Mouse (Mus musculus): ENCODE measurements around the gene Nkain2. TPM values are rescaled to one million over a fixed set of nuclear protein-coding genes. Genes with fewer than 3 reads are reported as not detected.
"Not testable (repeated sequence)": the region's sequence is repeated elsewhere in the genome, so short reads cannot be mapped to it uniquely, and the experiment has no call there.

Nkain2 gene
- polyA plus RNA-seq, 1 experiment from 2014 or later: 0.11 TPM

GRCm38 (mm10) chr10:31978387-31978786, 911.9 kb downstream of the Nkain2 start:
- H3K9me3 ChIP-seq (ENCODE audit: low read length): no peaks in the 10 kb centered on the region
- no peak overlapping the region for H3K4me3 ChIP-seq (ENCODE audit: low read depth, low read length)
- H3K4me1 ChIP-seq (ENCODE audit: insufficient read depth): no peaks in the 10 kb centered on the region
- H3K36me3 ChIP-seq (replicated peaks; ENCODE audit: insufficient read depth, low read length): no peaks in the 10 kb centered on the region
- no peak for ATAC-seq
- H3K27ac ChIP-seq (ENCODE audit: low read depth): no peak overlapping the region
- no peak for TF ChIP-seq EP300 (IDR thresholded peaks at IDR 0.05; ENCODE audit: low read depth)
- no peaks in the 10 kb centered on the region for H3K27me3 ChIP-seq (ENCODE audit: insufficient read depth, low read length)
- H3K9ac ChIP-seq (replicated peaks): no peak overlapping the region
- no peak for DNase-seq
- H3K4me2 ChIP-seq (ENCODE audit: low read depth, low read length): no peak overlapping the region

- Histone ChIP-seq H3K4me1 (ENCODE audit: insufficient read depth) (no peaks in the 10 kb centered on the region), H3K27me3 (ENCODE audit: insufficient read depth, low read length) (no peaks in the 10 kb centered on the region), H3K27ac (ENCODE audit: low read depth) (no peak overlapping the region), H3K4me2 (ENCODE audit: low read depth, low read length) (no peak overlapping the region), H3K4me3 (ENCODE audit: low read depth, low read length) (no peak overlapping the region), H3K9me3 (ENCODE audit: low read length) (no peaks in the 10 kb centered on the region), H3K9ac (replicated peaks) (no peak overlapping the region), H3K36me3 (replicated peaks; ENCODE audit: insufficient read depth, low read length) (no peaks in the 10 kb centered on the region)
- no peak for TF ChIP-seq CTCF (IDR thresholded peaks at IDR 0.05; ENCODE audit: low read depth)
- no peak for TF ChIP-seq EP300 (IDR thresholded peaks at IDR 0.05; ENCODE audit: low read depth)
- ATAC-seq (no peak), DNase-seq (no peak)
- 89% methylated on average over 2 of the region's 2 CpGs for WGBS (ENCODE audit: insufficient replicate concordance)
These were observed 943.0 kb downstream of the Nkain2 start for GRCm38 (mm10) chr10:31947178-31947726.

DNA sequence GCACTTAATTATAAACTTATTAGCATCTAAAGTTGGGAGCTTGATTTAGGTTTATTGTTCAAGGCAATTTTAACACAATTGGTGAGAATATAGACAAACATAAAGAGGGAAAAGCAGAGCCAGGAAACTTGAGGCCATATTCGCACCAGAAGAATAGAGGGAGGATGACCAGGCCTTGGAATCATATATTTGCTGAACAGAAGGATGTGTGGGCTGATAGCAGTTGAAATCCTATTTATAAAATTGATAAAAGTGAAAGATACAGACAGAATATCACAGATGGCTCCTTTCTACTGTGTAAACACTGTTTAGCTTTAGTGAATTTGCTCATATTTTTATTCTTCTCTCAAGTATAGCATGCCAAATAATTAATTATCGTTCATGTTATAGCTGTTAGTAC, 958.3 kb downstream of the Nkain2 start:
- DNase-seq (no peak), ATAC-seq (no peak)
- Histone ChIP-seq H3K27ac (ENCODE audit: low read depth) (no peak overlapping the region), H3K9ac (replicated peaks) (no peak overlapping the region), H3K9me3 (ENCODE audit: low read length) (no peaks in the 10 kb centered on the region), H3K4me2 (ENCODE audit: low read depth, low read length) (no peak overlapping the region), H3K27me3 (ENCODE audit: insufficient read depth, low read length) (no peaks in the 10 kb centered on the region), H3K4me1 (ENCODE audit: insufficient read depth) (no peaks in the 10 kb centered on the region), H3K36me3 (replicated peaks; ENCODE audit: insufficient read depth, low read length) (no peaks in the 10 kb centered on the region), H3K4me3 (ENCODE audit: low read depth, low read length) (no peak overlapping the region)
- WGBS (ENCODE audit: insufficient replicate concordance): 78% methylated on average over 2 of the region's 2 CpGs
- TF ChIP-seq CTCF (IDR thresholded peaks at IDR 0.05; ENCODE audit: low read depth) (no peak), EP300 (IDR thresholded peaks at IDR 0.05; ENCODE audit: low read depth) (no peak)

- Histone ChIP-seq H3K4me3 (ENCODE audit: low read depth, low read length) (no peak overlapping the region), H3K4me2 (ENCODE audit: low read depth, low read length) (no peak overlapping the region), H3K27me3 (ENCODE audit: insufficient read depth, low read length) (no peaks in the 10 kb centered on the region), H3K27ac (ENCODE audit: low read depth) (no peak overlapping the region), H3K4me1 (ENCODE audit: insufficient read depth) (no peaks in the 10 kb centered on the region), H3K9ac (replicated peaks) (no peak overlapping the region), H3K36me3 (replicated peaks; ENCODE audit: insufficient read depth, low read length) (no peaks in the 10 kb centered on the region), H3K9me3 (ENCODE audit: low read length) (no peaks in the 10 kb centered on the region)
- TF ChIP-seq EP300 (IDR thresholded peaks at IDR 0.05; ENCODE audit: low read depth): no peak
- no peak for TF ChIP-seq CTCF (IDR thresholded peaks at IDR 0.05; ENCODE audit: low read depth)
- ATAC-seq: no peak
- 64% methylated on average over 5 of the region's 5 CpGs for WGBS (ENCODE audit: insufficient replicate concordance)
- DNase-seq: no peak
These were observed 962.6 kb downstream of the Nkain2 start for GRCm38 (mm10) chr10:31927657-31928056.

GRCm38 (mm10) chr10:31920901-31921300, 969.4 kb downstream of the Nkain2 start:
- 58% methylated on average over 3 of the region's 3 CpGs for WGBS (ENCODE audit: insufficient replicate concordance)
- H3K4me2 ChIP-seq (ENCODE audit: low read depth, low read length); H3K27me3 ChIP-seq (ENCODE audit: insufficient read depth, low read length); H3K4me1 ChIP-seq (ENCODE audit: insufficient read depth); H3K36me3 ChIP-seq (replicated peaks; ENCODE audit: insufficient read depth, low read length); H3K27ac ChIP-seq (ENCODE audit: low read depth); ATAC-seq; H3K4me3 ChIP-seq (ENCODE audit: low read depth, low read length); H3K9ac ChIP-seq (replicated peaks); DNase-seq; H3K9me3 ChIP-seq (ENCODE audit: low read length): not testable (repeated sequence)

GRCm38 (mm10) chr10:31907488-31907887, 982.8 kb downstream of the Nkain2 start:
- Histone ChIP-seq H3K4me3 (ENCODE audit: low read depth, low read length) (no peak overlapping the region), H3K27me3 (ENCODE audit: insufficient read depth, low read length) (no peaks in the 10 kb centered on the region), H3K9me3 (ENCODE audit: low read length) (no peaks in the 10 kb centered on the region), H3K9ac (replicated peaks) (no peak overlapping the region), H3K4me2 (ENCODE audit: low read depth, low read length) (no peak overlapping the region), H3K27ac (ENCODE audit: low read depth) (no peak overlapping the region), H3K36me3 (replicated peaks; ENCODE audit: insufficient read depth, low read length) (no peaks in the 10 kb centered on the region), H3K4me1 (ENCODE audit: insufficient read depth) (no peaks in the 10 kb centered on the region)
- ATAC-seq (no peak), DNase-seq (no peak)
- 65% methylated on average over 3 of the region's 3 CpGs for WGBS (ENCODE audit: insufficient replicate concordance)
- TF ChIP-seq EP300 (IDR thresholded peaks at IDR 0.05; ENCODE audit: low read depth) (no peak), CTCF (IDR thresholded peaks at IDR 0.05; ENCODE audit: low read depth) (no peak)

DNA sequence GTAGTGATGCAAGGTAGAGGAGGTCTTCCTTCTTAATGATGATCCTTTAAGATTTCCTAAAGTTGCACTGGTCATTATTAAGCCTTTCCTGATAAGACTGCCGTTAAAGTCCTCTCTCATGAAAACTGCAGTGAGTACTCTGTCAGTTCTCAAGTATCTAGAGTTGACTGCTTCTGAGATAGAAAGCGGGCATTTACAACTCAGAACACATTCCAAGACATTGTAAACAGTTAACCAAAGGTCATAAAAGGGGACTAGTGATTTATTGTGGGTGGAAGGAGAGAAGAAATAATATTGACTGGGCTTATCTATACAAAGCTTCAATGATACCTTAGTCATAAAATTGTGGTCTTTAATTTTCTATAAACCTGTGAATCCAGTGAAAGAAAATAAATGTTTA, 990.8 kb downstream of the Nkain2 start:
- H3K4me1 ChIP-seq (ENCODE audit: insufficient read depth): no peaks in the 10 kb centered on the region
- H3K27ac ChIP-seq (ENCODE audit: low read depth): no peak overlapping the region
- DNase-seq: no peak
- H3K9me3 ChIP-seq (ENCODE audit: low read length): no peaks in the 10 kb centered on the region
- H3K27me3 ChIP-seq (ENCODE audit: insufficient read depth, low read length): no peaks in the 10 kb centered on the region
- 50% methylated on average over 2 of the region's 2 CpGs for WGBS (ENCODE audit: insufficient replicate concordance)
- H3K36me3 ChIP-seq (replicated peaks; ENCODE audit: insufficient read depth, low read length): no peaks in the 10 kb centered on the region
- H3K9ac ChIP-seq (replicated peaks): no peak overlapping the region
- no peak for TF ChIP-seq EP300 (IDR thresholded peaks at IDR 0.05; ENCODE audit: low read depth)
- no peak for TF ChIP-seq CTCF (IDR thresholded peaks at IDR 0.05; ENCODE audit: low read depth)
- H3K4me2 ChIP-seq (ENCODE audit: low read depth, low read length): no peak overlapping the region
- no peak for ATAC-seq
- H3K4me3 ChIP-seq (ENCODE audit: low read depth, low read length): no peak overlapping the region

All from liver, postnatal 0 days (tissue).